Mouse (Mus musculus): ENCODE measurements around the gene Pbx3. TPM values are rescaled to one million over a fixed set of nuclear protein-coding genes. Genes with fewer than 3 reads are reported as not detected.

Gene Pbx3
- polyA plus RNA-seq, 1 experiment from 2014 or later, result 61.0 TPM

DNA sequence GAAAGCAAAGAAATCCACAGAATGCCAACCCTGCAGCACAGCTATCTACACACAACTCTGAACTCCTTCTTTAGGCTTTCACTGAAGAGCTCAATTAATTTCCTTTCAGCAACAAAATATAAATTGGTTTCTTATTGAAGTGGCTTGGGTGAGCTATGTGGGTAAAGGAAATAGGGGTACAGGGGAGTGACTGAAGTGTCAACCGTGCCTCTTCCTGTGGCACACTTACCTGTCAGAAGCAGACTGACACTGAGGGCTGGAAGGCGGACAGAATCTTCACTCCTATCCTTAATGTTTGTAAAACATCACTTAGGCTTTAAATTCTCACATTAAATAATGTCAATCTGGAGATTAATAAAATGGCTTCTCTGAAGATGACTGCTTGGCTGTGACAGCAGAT is 168.6 kb downstream of the Pbx3 start:
- Histone ChIP-seq H3K4me1 (no peaks in the 10 kb centered on the region), H3K27ac (no peak overlapping the region), H3K36me3 (replicated peaks) (peaks cover 16% of the 10 kb centered on the region), H3K4me3 (replicated peaks) (no peak overlapping the region), H3K9me3 (no peaks in the 10 kb centered on the region), H3K27me3 (no peaks in the 10 kb centered on the region), H3K4me2 (no peak overlapping the region), H3K9ac (no peak overlapping the region)
- ATAC-seq (ENCODE audit: low FRiP score), result no peak
- WGBS, result 95% methylated on average over 2 of the region's 2 CpGs

DNA sequence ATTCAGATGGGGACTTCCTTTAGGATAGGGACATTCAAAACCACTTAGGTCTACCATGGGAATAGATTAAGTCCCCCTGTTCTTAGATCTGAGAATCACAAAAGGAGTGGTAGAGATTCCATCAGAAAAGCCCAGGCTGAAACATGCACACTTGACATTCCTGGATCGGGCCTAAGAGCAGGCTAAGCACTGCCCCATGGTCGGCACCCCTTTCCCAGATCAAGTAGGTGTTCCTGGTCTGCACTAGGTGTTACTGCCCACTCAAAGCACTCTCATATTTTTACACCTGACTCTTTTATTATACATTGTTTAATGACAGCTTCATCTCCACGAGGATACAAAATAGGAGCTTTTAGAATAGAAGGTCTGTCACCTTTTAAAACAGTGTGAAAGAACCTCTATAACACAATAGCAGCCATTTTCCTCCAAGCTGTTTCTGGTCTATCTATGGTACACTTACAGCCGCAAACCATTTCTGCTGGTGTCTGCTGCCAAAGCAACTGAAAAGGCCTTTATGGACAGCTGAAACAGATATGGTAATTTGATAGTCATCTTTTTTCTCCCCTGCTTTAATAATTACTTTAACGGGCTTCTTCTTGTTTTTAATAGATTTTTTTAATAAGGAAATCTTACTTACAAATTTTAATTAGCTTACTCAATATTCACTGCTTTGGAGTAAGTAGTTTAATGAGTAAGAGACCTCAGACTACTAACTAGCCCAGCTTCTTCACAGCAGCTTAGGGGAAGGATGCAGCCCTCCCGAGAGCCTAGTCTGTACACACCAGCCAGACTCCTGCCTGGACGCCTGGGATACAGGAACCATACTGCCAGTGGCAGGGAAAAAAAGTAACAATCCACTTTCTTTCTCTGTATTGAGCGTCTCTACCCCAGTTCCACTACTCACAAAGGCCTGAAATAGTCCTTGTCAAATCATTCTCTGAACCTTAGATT is 178.8 kb downstream of the Pbx3 start:
- no peak for ATAC-seq (ENCODE audit: low FRiP score)
- Histone ChIP-seq H3K9ac (no peak overlapping the region), H3K4me2 (no peak overlapping the region), H3K9me3 (no peaks in the 10 kb centered on the region), H3K4me1 (peaks cover 25% of the 10 kb centered on the region), H3K27me3 (0 out of 2 replicates have a peak, but pooled peaks cover 3% of the 10 kb centered on the region), H3K4me3 (replicated peaks) (no peak overlapping the region), H3K27ac (peak overlapping the region; percentile 63), H3K36me3 (replicated peaks) (no peaks in the 10 kb centered on the region)
- whole genome bisulfite sequencing, result 34% methylated on average over 8 of the region's 8 CpGs

DNA sequence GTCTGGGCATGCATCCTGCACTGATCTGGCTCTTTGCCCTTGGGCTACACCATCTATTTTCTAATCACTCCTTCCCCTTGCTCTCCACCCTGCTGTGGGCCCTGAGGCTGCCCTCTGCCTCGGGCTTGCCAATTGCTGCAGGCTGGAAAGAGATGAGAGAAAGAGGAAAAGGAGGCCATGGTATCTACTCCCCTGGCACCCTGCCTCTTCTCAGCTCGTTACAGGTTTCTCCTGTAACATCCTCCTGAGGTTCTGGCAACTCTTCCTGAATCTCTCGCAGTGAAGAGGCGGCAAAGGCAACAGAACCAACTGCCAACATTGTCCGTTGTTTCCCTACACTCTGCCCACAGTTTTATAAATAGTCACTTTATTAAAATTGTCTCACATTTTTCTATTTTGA is 179.7 kb downstream of the Pbx3 start:
- Histone ChIP-seq H3K36me3 (replicated peaks) (no peaks in the 10 kb centered on the region), H3K4me1 (peaks cover 25% of the 10 kb centered on the region), H3K9me3 (no peaks in the 10 kb centered on the region), H3K27ac (peak overlapping the region; percentile 63; the same call in 1 of the 2 replicates), H3K9ac (no peak overlapping the region), H3K4me2 (no peak overlapping the region), H3K27me3 (0 out of 2 replicates have a peak, but pooled peaks cover 3% of the 10 kb centered on the region), H3K4me3 (replicated peaks) (no peak overlapping the region)
- ATAC-seq (ENCODE audit: low FRiP score), result no peak
- 66% methylated on average over 5 of the region's 5 CpGs for WGBS

DNA sequence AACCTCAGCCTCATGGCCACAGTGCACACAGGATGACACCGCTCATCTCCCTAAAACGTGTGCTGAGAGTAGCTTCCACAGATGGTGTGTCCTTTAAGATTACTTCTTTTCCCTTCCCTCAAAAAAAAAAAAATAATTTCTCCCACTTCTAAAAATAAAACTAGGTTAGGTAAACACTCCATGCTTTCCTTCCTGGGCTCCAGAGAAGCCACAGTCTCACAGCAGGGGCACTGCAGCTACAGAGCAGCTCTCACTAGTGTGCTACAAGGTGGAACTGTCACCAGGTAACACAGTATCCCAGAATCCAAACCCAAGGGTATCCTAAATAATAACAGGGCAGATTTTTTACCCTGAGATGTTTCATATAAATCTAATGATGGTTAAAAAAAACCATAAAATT is 185.6 kb downstream of the Pbx3 start:
- H3K4me3 ChIP-seq (replicated peaks), result no peak overlapping the region
- ATAC-seq (ENCODE audit: low FRiP score), result no peak
- no peaks in the 10 kb centered on the region for H3K27me3 ChIP-seq
- no peak overlapping the region for H3K27ac ChIP-seq
- no peak overlapping the region for H3K9ac ChIP-seq
- H3K4me2 ChIP-seq, result no peak overlapping the region
- no peaks in the 10 kb centered on the region for H3K9me3 ChIP-seq
- peaks cover 4% of the 10 kb centered on the region for H3K4me1 ChIP-seq
- 88% methylated on average over 2 of the region's 2 CpGs for WGBS
- no peaks in the 10 kb centered on the region for H3K36me3 ChIP-seq (replicated peaks)

DNA sequence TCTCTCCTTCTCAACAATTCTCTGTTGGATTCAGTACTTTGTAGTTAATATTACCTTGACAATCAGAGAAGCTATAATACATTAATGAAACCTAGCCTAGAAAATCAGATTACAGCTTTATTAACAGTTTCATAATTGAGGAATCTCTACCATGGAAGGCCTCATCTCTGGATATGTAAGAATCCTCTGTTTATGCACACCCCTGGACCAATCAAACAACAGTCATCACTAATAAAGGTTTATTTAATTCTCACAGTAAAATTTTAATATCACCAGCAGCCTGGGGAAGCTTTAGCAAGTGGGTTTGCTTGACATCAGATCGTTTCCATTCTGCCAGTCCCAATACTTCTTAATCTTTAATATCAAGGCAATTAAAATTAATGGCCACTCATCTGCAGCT is 191.3 kb downstream of the Pbx3 start:
- Histone ChIP-seq H3K9me3 (no peaks in the 10 kb centered on the region), H3K27ac (no peak overlapping the region), H3K4me3 (replicated peaks) (no peak overlapping the region), H3K27me3 (peaks cover 10% of the 10 kb centered on the region; the same call in 1 of the 2 replicates), H3K4me2 (no peak overlapping the region), H3K4me1 (peaks cover 25% of the 10 kb centered on the region), H3K9ac (no peak overlapping the region), H3K36me3 (replicated peaks) (peaks cover 5% of the 10 kb centered on the region)
- no peak for ATAC-seq (ENCODE audit: low FRiP score)
- 48% methylated on average over 1 of the region's 1 CpGs for WGBS

DNA sequence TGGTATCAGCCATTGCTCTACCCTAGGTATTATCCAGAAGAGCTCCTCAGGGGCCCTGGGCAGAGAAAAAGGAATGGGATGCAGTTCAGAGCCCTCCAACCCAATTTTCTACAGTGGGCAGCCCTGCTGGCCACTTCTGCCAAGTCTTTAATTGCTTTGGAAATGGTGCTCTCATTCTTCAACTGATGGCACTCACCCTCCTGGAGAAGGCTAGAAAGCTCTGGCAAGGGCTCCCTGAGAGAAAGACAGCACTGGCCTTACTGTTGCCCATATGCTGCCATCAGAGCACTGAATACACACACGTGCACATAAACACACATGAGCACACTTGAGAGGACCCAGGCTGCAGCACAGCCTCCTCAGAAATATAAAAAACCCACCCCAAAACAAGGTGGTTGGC is 193.6 kb downstream of the Pbx3 start:
- H3K9me3 ChIP-seq, result no peaks in the 10 kb centered on the region
- no peak for ATAC-seq (ENCODE audit: low FRiP score)
- H3K27ac ChIP-seq, result no peak overlapping the region
- no peak overlapping the region for H3K4me2 ChIP-seq
- WGBS, result 78% methylated on average over 1 of the region's 1 CpGs
- H3K9ac ChIP-seq, result no peak overlapping the region
- peaks cover 10% of the 10 kb centered on the region; the same call in 1 of the 2 replicates for H3K27me3 ChIP-seq
- no peak overlapping the region for H3K4me3 ChIP-seq (replicated peaks)
- H3K4me1 ChIP-seq, result peaks cover 25% of the 10 kb centered on the region
- H3K36me3 ChIP-seq (replicated peaks), result peaks cover 5% of the 10 kb centered on the region

DNA sequence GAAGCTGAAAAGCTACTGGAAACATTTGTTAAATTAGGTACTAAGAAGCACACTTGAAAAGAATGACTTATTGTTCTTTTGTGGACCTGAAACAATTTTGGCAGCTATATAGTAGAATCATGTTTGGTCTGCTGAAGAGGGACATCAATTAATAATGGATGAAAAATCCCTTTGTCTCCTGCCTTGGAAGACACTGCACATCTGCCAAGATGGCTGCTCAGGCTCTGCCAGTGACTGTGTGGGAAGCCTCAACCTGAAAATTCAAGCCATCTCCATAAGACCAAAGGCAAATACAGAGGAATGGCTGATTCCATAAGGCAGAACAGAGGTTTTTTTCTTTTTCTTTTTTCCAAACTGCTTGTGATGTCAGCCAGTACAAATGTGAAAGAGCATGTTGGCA is 194.3 kb downstream of the Pbx3 start:
- Histone ChIP-seq H3K4me1 (peaks cover 25% of the 10 kb centered on the region), H3K27me3 (peaks cover 10% of the 10 kb centered on the region; the same call in 1 of the 2 replicates), H3K27ac (no peak overlapping the region), H3K4me2 (no peak overlapping the region), H3K9ac (no peak overlapping the region), H3K4me3 (replicated peaks) (no peak overlapping the region), H3K36me3 (replicated peaks) (peaks cover 8% of the 10 kb centered on the region), H3K9me3 (no peaks in the 10 kb centered on the region)
- no peak for ATAC-seq (ENCODE audit: low FRiP score)

DNA sequence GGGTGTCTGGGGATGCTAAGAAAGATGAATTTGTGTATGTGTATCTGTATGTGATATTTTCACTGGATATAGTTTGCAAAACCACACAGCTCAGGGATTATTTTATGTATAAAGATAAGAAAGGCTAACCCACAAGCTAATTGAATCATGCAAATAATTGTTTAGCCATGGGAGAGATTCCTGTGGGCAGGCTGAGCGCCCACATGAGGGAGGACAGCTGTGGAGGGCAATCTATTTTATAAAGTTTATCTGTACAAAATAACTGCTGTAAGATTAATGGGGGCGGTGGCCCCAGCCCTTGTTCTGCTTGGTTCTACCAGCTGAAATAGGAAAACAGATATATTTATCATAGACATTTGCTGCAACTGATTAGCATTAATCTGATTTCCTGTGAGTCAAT is 202.5 kb downstream of the Pbx3 start:
- Histone ChIP-seq H3K4me3 (replicated peaks) (no peak overlapping the region), H3K36me3 (replicated peaks) (peaks cover 16% of the 10 kb centered on the region; the same call in 1 of the 2 replicates), H3K27me3 (no peaks in the 10 kb centered on the region), H3K27ac (no peak overlapping the region), H3K9ac (no peak overlapping the region), H3K4me1 (no peaks in the 10 kb centered on the region; the same call in 1 of the 2 replicates), H3K9me3 (no peaks in the 10 kb centered on the region), H3K4me2 (no peak overlapping the region)
- no peak for ATAC-seq (ENCODE audit: low FRiP score)
- WGBS, result 94% methylated on average over 2 of the region's 2 CpGs

DNA sequence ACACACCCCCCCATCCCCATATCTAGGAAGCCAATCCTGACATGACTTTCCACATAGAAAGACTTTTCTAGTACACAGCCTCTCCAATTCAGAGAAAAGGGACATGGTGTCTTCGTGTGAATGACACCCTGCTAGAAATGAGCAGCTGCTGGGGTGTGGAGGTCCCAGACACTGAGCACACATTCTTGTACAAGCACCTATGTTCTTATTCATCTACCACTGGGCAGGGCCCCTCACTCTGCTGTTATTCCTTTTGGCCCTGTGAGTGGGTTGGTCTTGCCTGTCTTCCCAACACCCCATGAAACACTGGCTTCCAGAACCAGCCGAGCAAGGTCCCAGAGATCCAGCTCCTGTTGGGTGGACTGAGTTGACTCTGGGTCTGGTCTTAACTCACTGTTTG is 203.3 kb downstream of the Pbx3 start:
- Histone ChIP-seq H3K27me3 (no peaks in the 10 kb centered on the region), H3K9me3 (no peaks in the 10 kb centered on the region), H3K27ac (no peak overlapping the region), H3K36me3 (replicated peaks) (peaks cover 16% of the 10 kb centered on the region; the same call in 1 of the 2 replicates), H3K4me2 (no peak overlapping the region), H3K4me3 (replicated peaks) (no peak overlapping the region), H3K4me1 (no peaks in the 10 kb centered on the region; the same call in 1 of the 2 replicates), H3K9ac (no peak overlapping the region)
- no peak for ATAC-seq (ENCODE audit: low FRiP score)
- 94% methylated on average over 2 of the region's 2 CpGs for WGBS

DNA sequence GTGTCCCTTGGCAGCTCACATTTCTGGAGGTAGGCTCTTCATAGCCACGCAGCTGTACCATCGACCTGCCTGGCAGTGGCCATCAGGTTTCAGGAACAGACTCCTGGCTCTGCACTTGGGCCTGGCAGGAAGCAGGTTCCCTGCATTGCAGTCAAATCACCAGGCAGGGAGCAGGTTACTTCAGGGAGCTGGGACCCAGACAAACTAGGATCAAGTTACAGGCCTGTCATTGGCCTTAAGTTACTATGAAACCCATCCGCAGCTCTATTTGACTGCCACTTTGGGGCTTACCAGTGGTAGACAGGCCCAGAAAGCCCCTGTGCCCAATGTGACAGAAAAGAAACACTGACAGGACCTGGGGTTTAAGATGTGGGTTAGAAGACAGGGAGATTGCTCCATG is 204.8 kb downstream of the Pbx3 start:
- WGBS, result 71% methylated on average over 3 of the region's 3 CpGs

DNA sequence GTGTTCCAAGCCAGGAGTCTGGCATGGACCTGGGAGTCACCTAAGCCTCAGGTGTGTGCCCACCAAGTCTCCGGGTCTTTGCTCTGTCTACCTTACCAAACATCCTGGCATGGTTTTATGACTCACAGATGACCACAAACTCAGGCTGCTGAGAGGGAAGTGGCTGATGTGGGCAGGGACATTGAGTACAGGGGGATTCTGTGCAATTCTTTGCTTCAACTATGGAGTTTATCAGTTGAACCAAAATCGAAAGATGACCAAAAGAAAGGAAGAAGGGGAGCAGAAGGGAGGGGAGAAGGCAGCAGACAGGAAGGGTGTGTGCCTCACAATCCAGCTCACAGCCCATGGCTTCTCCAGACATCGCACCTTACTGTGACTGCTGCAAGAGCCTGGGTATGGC is 210.5 kb downstream of the Pbx3 start:
- no peak for ATAC-seq (ENCODE audit: low FRiP score)
- H3K27me3 ChIP-seq, result no peaks in the 10 kb centered on the region
- no peak overlapping the region for H3K27ac ChIP-seq
- no peak overlapping the region for H3K9ac ChIP-seq
- no peaks in the 10 kb centered on the region for H3K9me3 ChIP-seq
- no peaks in the 10 kb centered on the region for H3K36me3 ChIP-seq (replicated peaks)
- WGBS, result 90% methylated on average over 3 of the region's 3 CpGs
- H3K4me1 ChIP-seq, result no peaks in the 10 kb centered on the region
- no peak overlapping the region for H3K4me2 ChIP-seq
- H3K4me3 ChIP-seq (replicated peaks), result no peak overlapping the region

More for the DNA sequence above, 204.8 kb downstream of the Pbx3 start:
- Histone ChIP-seq H3K4me2 (no peak overlapping the region), H3K27me3 (no peaks in the 10 kb centered on the region), H3K4me3 (replicated peaks) (no peak overlapping the region), H3K9me3 (no peaks in the 10 kb centered on the region), H3K27ac (no peak overlapping the region), H3K36me3 (replicated peaks) (peaks cover 13% of the 10 kb centered on the region; the same call in 1 of the 2 replicates), H3K4me1 (no peaks in the 10 kb centered on the region), H3K9ac (no peak overlapping the region)
- ATAC-seq (ENCODE audit: low FRiP score), result no peak

DNA sequence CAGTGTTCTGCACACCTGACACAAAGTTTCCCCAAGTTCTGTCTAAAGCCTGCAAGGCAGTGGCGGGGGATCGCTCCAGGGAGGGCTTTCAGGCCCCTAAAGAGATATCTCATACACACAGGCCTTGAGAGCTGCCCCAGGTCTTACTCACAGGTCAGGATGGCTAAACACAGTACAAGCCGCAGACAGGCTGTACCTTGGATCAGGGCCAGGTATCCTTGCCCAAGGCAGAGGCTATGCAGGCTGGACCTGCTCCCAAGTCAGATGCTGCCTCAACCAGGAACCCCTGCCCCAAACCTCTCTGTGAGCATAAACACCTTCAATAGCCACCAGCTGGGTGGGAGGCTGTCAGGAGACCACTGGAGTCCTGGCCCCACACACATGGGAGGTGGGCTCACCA is 215.2 kb downstream of the Pbx3 start:
- H3K9ac ChIP-seq, result no peak overlapping the region
- WGBS, result 94% methylated on average over 3 of the region's 3 CpGs
- H3K36me3 ChIP-seq (replicated peaks), result no peaks in the 10 kb centered on the region
- 0 out of 2 replicates have a peak, but pooled peaks cover 2% of the 10 kb centered on the region for H3K4me1 ChIP-seq
- no peak overlapping the region for H3K4me2 ChIP-seq
- H3K9me3 ChIP-seq, result no peaks in the 10 kb centered on the region
- H3K27ac ChIP-seq, result no peak overlapping the region
- no peak for ATAC-seq (ENCODE audit: low FRiP score)
- no peak overlapping the region for H3K4me3 ChIP-seq (replicated peaks)
- H3K27me3 ChIP-seq, result peaks cover 13% of the 10 kb centered on the region; the same call in 1 of the 2 replicates

DNA sequence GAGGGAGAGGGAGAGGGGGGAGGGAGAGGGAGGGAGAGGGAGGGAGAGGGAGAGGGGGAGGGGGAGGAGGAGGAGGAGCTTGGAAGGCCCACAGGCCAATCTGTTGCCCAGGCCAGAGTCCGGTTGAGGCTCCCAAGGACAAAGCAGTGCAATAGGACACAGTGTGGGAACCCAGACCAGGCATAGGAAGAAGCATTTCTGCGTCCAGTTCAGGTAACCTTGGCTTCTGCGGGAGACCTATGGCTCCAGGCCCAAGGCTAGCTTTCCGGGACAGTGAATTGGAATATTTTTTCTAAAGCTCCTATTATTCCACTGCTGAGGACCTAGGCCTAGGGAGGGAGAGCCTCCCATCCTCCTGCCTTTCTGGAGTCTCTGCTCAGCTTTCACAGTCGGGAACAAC is 218.1 kb downstream of the Pbx3 start:
- no peak for ATAC-seq (ENCODE audit: low FRiP score)
- 56% methylated on average over 5 of the region's 5 CpGs for WGBS
- Histone ChIP-seq H3K4me3 (replicated peaks) (no peak overlapping the region), H3K9me3 (no peaks in the 10 kb centered on the region), H3K27ac (no peak overlapping the region), H3K9ac (no peak overlapping the region), H3K4me1 (0 out of 2 replicates have a peak, but pooled peaks cover 2% of the 10 kb centered on the region), H3K36me3 (replicated peaks) (no peaks in the 10 kb centered on the region), H3K4me2 (no peak overlapping the region), H3K27me3 (peaks cover 23% of the 10 kb centered on the region; the same call in 1 of the 2 replicates)

Data from forebrain, embryonic 12.5 days (tissue).